Mouse (Mus musculus) erythroblast, embryonic 14.5 days (primary cell): Measurements from ENCODE around the gene BC048671. TPM values are rescaled to one million over a fixed set of nuclear protein-coding genes. Genes with fewer than 3 reads are reported as not detected.

Experiments
- H3K27me3 ChIP-seq: 2 replicates; pipeline ENCODE4 v1.6.1; 2012; ENCODE audit warnings: inconsistent platforms; ENCODE audit not compliant: control insufficient read depth
- H3K36me3 ChIP-seq: 2 replicates; pipeline ENCODE4 v1.6.1; 2012; ENCODE audit warnings: mild to moderate bottlenecking, inconsistent platforms; ENCODE audit not compliant: control insufficient read depth
- H3K4me1 ChIP-seq: 2 replicates; pipeline ENCODE4 v1.6.1; 2012; ENCODE audit warnings: inconsistent platforms; ENCODE audit not compliant: control insufficient read depth
- H3K4me3 ChIP-seq: replicated peaks from 2 replicates; pipeline ENCODE3; 2012; ENCODE audit warnings: moderate library complexity, mild to moderate bottlenecking, inconsistent platforms
- H3K9me3 ChIP-seq: 2 replicates; pipeline ENCODE4 v1.6.1; 2012; ENCODE audit warnings: low read length, inconsistent platforms, mixed read lengths; ENCODE audit not compliant: control insufficient read depth
- GATA1 ChIP-seq: IDR thresholded peaks from 2 replicates; pipeline ENCODE4 v1.6.1; 2012; ENCODE audit warnings: low read length, inconsistent platforms, mixed read lengths
- TAL1 ChIP-seq: IDR thresholded peaks from 3 replicates; pipeline ENCODE4 v1.6.1; 2012; ENCODE audit warnings: low read length, inconsistent platforms, mixed read lengths
- polyA plus RNA-seq: library from polyadenylated mRNA; stranded (reverse); fragments of >175 nt; gene quantifications from 2 replicates; pipeline ENCODE4 v1.2.3, GENCODE M21; 2012

The BC048671 gene
- polyA plus RNA-seq, 1 experiment = not detected

- H3K36me3 ChIP-seq = peaks cover 3% of the 10 kb centered on the region; the same call in 1 of the 2 replicates
- H3K27me3 ChIP-seq = no peaks in the 10 kb centered on the region
- no peaks in the 10 kb centered on the region for H3K4me1 ChIP-seq
- TF ChIP-seq TAL1 (no peak), GATA1 (no peak)
- H3K4me3 ChIP-seq = no peak overlapping the region
- H3K9me3 ChIP-seq = no peaks in the 10 kb centered on the region
Observed at GRCm38 (mm10) chr6:90342343-90342742, 41.3 kb downstream of the BC048671 start.

DNA sequence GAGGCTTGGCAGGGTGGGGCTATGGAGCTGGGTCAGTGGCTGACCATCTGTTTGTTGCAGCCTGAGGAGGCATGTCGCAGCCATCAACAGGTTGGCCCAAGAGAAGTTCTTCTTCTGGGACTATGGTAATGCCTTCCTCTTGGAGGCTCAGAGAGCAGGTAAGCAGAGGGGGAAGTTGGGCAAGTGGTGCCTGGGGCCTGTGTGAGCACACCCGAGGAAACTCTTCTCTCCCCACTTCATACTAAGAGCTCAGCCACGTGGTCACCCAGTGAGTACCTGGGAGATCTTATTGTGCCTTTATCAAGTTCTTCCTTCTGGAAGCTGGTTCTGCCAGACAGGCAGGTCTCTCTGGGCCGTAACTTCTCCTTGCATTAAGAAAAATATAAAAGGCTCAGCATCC, 46.2 kb downstream of the BC048671 start:
- peaks cover 5% of the 10 kb centered on the region; the same call in 1 of the 2 replicates for H3K36me3 ChIP-seq
- H3K27me3 ChIP-seq = no peaks in the 10 kb centered on the region
- TF ChIP-seq GATA1 (no peak), TAL1 (no peak)

GRCm38 (mm10) chr6:90348500-90348899, 47.5 kb downstream of the BC048671 start:
- TF ChIP-seq TAL1 (no peak), GATA1 (no peak)
- no peak overlapping the region for H3K4me3 ChIP-seq
- H3K9me3 ChIP-seq = no peaks in the 10 kb centered on the region
- H3K27me3 ChIP-seq = no peaks in the 10 kb centered on the region
- H3K4me1 ChIP-seq = no peaks in the 10 kb centered on the region
- H3K36me3 ChIP-seq = peaks cover 5% of the 10 kb centered on the region; the same call in 1 of the 2 replicates

More for the DNA sequence above, 46.2 kb downstream of the BC048671 start:
- Histone ChIP-seq H3K4me3 (no peak overlapping the region), H3K9me3 (no peaks in the 10 kb centered on the region), H3K4me1 (no peaks in the 10 kb centered on the region)

DNA sequence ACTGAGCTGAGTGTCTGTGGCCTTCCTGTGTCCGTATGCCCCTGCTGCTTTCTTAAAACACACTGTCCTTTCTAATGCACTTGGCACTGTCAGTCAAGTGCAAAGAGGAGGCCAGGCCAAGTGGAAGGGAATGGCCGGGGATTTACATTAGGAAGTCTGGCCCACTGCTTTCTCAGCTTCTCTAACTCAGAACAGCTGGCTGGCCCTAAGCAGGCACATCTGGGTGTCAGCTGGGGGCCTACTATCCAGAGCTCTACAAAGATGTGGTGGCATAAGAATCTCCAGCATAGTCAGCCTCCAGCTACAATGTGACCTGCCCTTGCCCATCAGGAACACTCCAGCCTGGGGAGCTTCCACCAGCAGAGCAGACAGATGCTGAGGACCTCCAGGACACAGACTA, 49.0 kb downstream of the BC048671 start:
- no peak for TF ChIP-seq TAL1
- no peak for TF ChIP-seq GATA1
- Histone ChIP-seq H3K27me3 (no peaks in the 10 kb centered on the region), H3K9me3 (no peaks in the 10 kb centered on the region), H3K4me3 (no peak overlapping the region), H3K36me3 (peaks cover 5% of the 10 kb centered on the region; the same call in 1 of the 2 replicates), H3K4me1 (no peaks in the 10 kb centered on the region)

Other genes with a start within 250 kb of the BC048671 start
- 0.01 TPM in 1 of 2 replicates, not detected in the other for gene Vmn1r49, start 222.7 kb upstream of the BC048671 start, polyA plus RNA-seq
- not detected in 2 replicates for gene Vmn1r50, start 199.8 kb upstream of the BC048671 start, polyA plus RNA-seq
- not detected in 2 replicates for gene Vmn1r51, start 178.6 kb upstream of the BC048671 start, polyA plus RNA-seq
- gene Vmn1r52, start 126.4 kb upstream of the BC048671 start, polyA plus RNA-seq = not detected in 2 replicates
- gene V1ra8, start 98.4 kb upstream of the BC048671 start, polyA plus RNA-seq = not detected in 2 replicates
- not detected in 2 replicates for gene Vmn1r53, start 76.8 kb upstream of the BC048671 start, polyA plus RNA-seq
- not detected in 2 replicates for gene Vmn1r54, start 54.9 kb upstream of the BC048671 start, polyA plus RNA-seq
- 0.02 TPM in 1 of 2 replicates, not detected in the other for gene Chst13, start 24.0 kb downstream of the BC048671 start, polyA plus RNA-seq
- gene Uroc1, start 32.1 kb downstream of the BC048671 start, polyA plus RNA-seq = 0.02 TPM in 1 of 2 replicates, not detected in the other
- 0.72 and 0.81 TPM in 2 replicates for gene Zxdc, start 68.3 kb downstream of the BC048671 start, polyA plus RNA-seq
- not detected in 2 replicates for gene Cfap100, start 127.6 kb downstream of the BC048671 start, polyA plus RNA-seq
- 0.02 TPM in 1 of 2 replicates, not detected in the other for gene Klf15, start 161.4 kb downstream of the BC048671 start, polyA plus RNA-seq
- gene Aldh1l1, start 185.2 kb downstream of the BC048671 start, polyA plus RNA-seq = 0.05 TPM in 1 of 2 replicates, not detected in the other